Mouse (Mus musculus) heart, embryonic 14.5 days (tissue): ENCODE results near the gene Hsd17b14. TPM values are rescaled to one million over a fixed set of nuclear protein-coding genes. Genes with fewer than 3 reads are reported as not detected.

Experiments used
- ATAC-seq: fragments of 200-750 bp; cut with Nextera tagmentation; 2 replicates; pipeline ENCODE4 v1.8.0; 2017; ENCODE audit warnings: low read depth, moderate TSS enrichment; ENCODE audit not compliant: insufficient number of reproducible peaks, insufficient read depth, low FRiP score
- H3K27ac ChIP-seq, 2 experiments: fragments of 200-500 bp in 1 of 2; fragments of 300-500 bp in 1 of 2; sonication (generic) in 1 of 2; replicated peaks in 1 of 2; 2 replicates each; pipeline ENCODE4 v1.5.1; 2012 to 2014; ENCODE audit warnings: low read depth in 2 of 2, low read length in 2 of 2, control low read depth in 1 of 2, mild to moderate bottlenecking in 1 of 2, mixed read lengths in 1 of 2; ENCODE audit not compliant: control insufficient read depth in 1 of 2, insufficient read depth in 1 of 2
- H3K27me3 ChIP-seq: fragments of 300-500 bp; sonication (generic); 2 replicates; pipeline ENCODE4 v1.6.1; 2014; ENCODE audit warnings: mild to moderate bottlenecking, low read length, control low read depth; ENCODE audit not compliant: control insufficient read depth, insufficient read depth
- H3K36me3 ChIP-seq: fragments of 300-500 bp; sonication (generic); 2 replicates; pipeline ENCODE4 v1.6.1; 2014; ENCODE audit warnings: mild to moderate bottlenecking, control low read depth, low read length, mixed read lengths; ENCODE audit not compliant: control insufficient read depth, insufficient read depth
- H3K4me1 ChIP-seq, 2 experiments: fragments of 200-500 bp in 1 of 2; fragments of 300-500 bp in 1 of 2; sonication (generic) in 1 of 2; 2 replicates each; pipeline ENCODE4 v1.6.1; 2012 to 2014; ENCODE audit warnings: low read length in 2 of 2, control low read depth in 1 of 2, mixed read lengths in 1 of 2; ENCODE audit not compliant: control insufficient read depth in 2 of 2, insufficient read depth in 2 of 2
- H3K4me2 ChIP-seq: fragments of 300-500 bp; sonication (generic); 2 replicates; pipeline ENCODE4 v1.6.1; 2014; ENCODE audit warnings: mild to moderate bottlenecking, low read length
- H3K4me3 ChIP-seq, 2 experiments: fragments of 200-500 bp in 1 of 2; fragments of 300-500 bp in 1 of 2; sonication (generic) in 1 of 2; 2 replicates each; pipeline ENCODE4 v1.5.1; 2012 to 2014; ENCODE audit warnings: low read length in 2 of 2, mild to moderate bottlenecking in 2 of 2, control low read depth in 1 of 2, low read depth in 1 of 2, moderate library complexity in 1 of 2; ENCODE audit not compliant: control insufficient read depth in 1 of 2, insufficient read depth in 1 of 2
- H3K9ac ChIP-seq: fragments of 300-500 bp; sonication (generic); 2 replicates; pipeline ENCODE4 v1.6.1; 2014; ENCODE audit warnings: mild to moderate bottlenecking, low read length
- H3K9me3 ChIP-seq: fragments of 300-500 bp; sonication (generic); 2 replicates; pipeline ENCODE4 v1.6.1; 2016; ENCODE audit warnings: low read length, control low read depth; ENCODE audit not compliant: control insufficient read depth
- WGBS: fragments of 180-500 bp; shearing (Covaris S2); extraction: QIAGEN DNeasy Blood & Tissue Kit; methylation state at CpG from one replicate; pipeline ENCODE4 v1.1.7; 2014; 5-methylcytosine and 5-hydroxymethylcytosine counted together
- polyA plus RNA-seq: library from polyadenylated mRNA; unstranded; fragments of >200 nt; fragmentation: Nextera tagmentation; extraction: Ambion mirVana; gene quantifications from 2 replicates; pipeline ENCODE4 v1.2.1, GENCODE M21; 2014

Hsd17b14 gene
- polyA plus RNA-seq, 1 experiment from 2014 or later: 0.26 TPM

- Histone ChIP-seq H3K4me2 (no peak overlapping the region), H3K4me1 (no peaks in the 10 kb centered on the region; a peak in 1 of 4 replicates), H3K4me3 (no peak overlapping the region), H3K27ac (no peak overlapping the region), H3K9me3 (no peaks in the 10 kb centered on the region), H3K36me3 (no peaks in the 10 kb centered on the region), H3K9ac (no peak overlapping the region), H3K27me3 (no peaks in the 10 kb centered on the region)
- 72% methylated on average over 10 of the region's 11 CpGs for WGBS
- no peak for ATAC-seq
Observed at GRCm38 (mm10) chr7:45550821-45551511, 3.7 kb upstream of the Hsd17b14 start.

- ATAC-seq: no peak
- H3K27me3 ChIP-seq: no peaks in the 10 kb centered on the region
- H3K36me3 ChIP-seq: no peaks in the 10 kb centered on the region
- H3K4me2 ChIP-seq: no peak overlapping the region
- no peak overlapping the region for H3K4me3 ChIP-seq
- H3K9ac ChIP-seq: no peak overlapping the region
- 82% methylated on average over 8 of the region's 8 CpGs for WGBS
- H3K9me3 ChIP-seq: no peaks in the 10 kb centered on the region
- H3K4me1 ChIP-seq: no peaks in the 10 kb centered on the region; a peak in 1 of 4 replicates
- H3K27ac ChIP-seq: no peak overlapping the region
Observed at GRCm38 (mm10) chr7:45551512-45551883, 3.2 kb upstream of the Hsd17b14 start.

GRCm38 (mm10) chr7:45553519-45553918 lies 1.2 kb upstream of the Hsd17b14 start:
- ATAC-seq: no peak; the same call in 1 of the 2 replicates
- Histone ChIP-seq H3K4me3 (no peak overlapping the region), H3K27me3 (no peaks in the 10 kb centered on the region), H3K36me3 (no peaks in the 10 kb centered on the region), H3K9me3 (no peaks in the 10 kb centered on the region), H3K27ac (no peak overlapping the region), H3K9ac (no peak overlapping the region), H3K4me1 (no peaks in the 10 kb centered on the region; a peak in 1 of 4 replicates), H3K4me2 (no peak overlapping the region)
- 53% methylated on average over 8 of the region's 8 CpGs for WGBS

- no peak for ATAC-seq
- Histone ChIP-seq H3K27ac (no peak overlapping the region), H3K36me3 (no peaks in the 10 kb centered on the region), H3K4me1 (no peaks in the 10 kb centered on the region; a peak in 1 of 4 replicates), H3K9ac (no peak overlapping the region), H3K27me3 (no peaks in the 10 kb centered on the region), H3K4me3 (no peak overlapping the region), H3K9me3 (no peaks in the 10 kb centered on the region), H3K4me2 (no peak overlapping the region)
- 94% methylated on average over 2 of the region's 2 CpGs for WGBS
Observed at GRCm38 (mm10) chr7:45553990-45554389, 703 bp upstream of the Hsd17b14 start.

- H3K4me1 ChIP-seq: no peaks in the 10 kb centered on the region; a peak in 1 of 4 replicates
- no peaks in the 10 kb centered on the region for H3K9me3 ChIP-seq
- no peak overlapping the region for H3K27ac ChIP-seq
- no peak overlapping the region for H3K9ac ChIP-seq
- ATAC-seq: no peak
- no peak overlapping the region for H3K4me2 ChIP-seq
- no peaks in the 10 kb centered on the region for H3K36me3 ChIP-seq
- no peaks in the 10 kb centered on the region for H3K27me3 ChIP-seq
- 22% methylated on average over 8 of the region's 8 CpGs for WGBS
- H3K4me3 ChIP-seq: no peak overlapping the region
Observed at GRCm38 (mm10) chr7:45555787-45556186, 1.1 kb downstream of the Hsd17b14 start.

- Histone ChIP-seq H3K4me2 (no peak overlapping the region), H3K9ac (no peak overlapping the region), H3K36me3 (no peaks in the 10 kb centered on the region), H3K4me3 (no peak overlapping the region), H3K27ac (no peak overlapping the region), H3K9me3 (no peaks in the 10 kb centered on the region), H3K27me3 (no peaks in the 10 kb centered on the region), H3K4me1 (peaks cover 4 to 8% of the 10 kb centered on the region in 2 experiments; a peak in 2 of 4 replicates)
- ATAC-seq: no peak
- 38% methylated on average over 6 of the region's 6 CpGs for WGBS
Observed at GRCm38 (mm10) chr7:45558907-45559306, 4.2 kb downstream of the Hsd17b14 start.

GRCm38 (mm10) chr7:45560241-45560640 lies 5.5 kb downstream of the Hsd17b14 start:
- H3K9ac ChIP-seq: no peak overlapping the region
- H3K36me3 ChIP-seq: no peaks in the 10 kb centered on the region
- no peak overlapping the region for H3K4me3 ChIP-seq
- no peaks in the 10 kb centered on the region for H3K9me3 ChIP-seq
- no peak for ATAC-seq
- no peak overlapping the region for H3K4me2 ChIP-seq
- H3K4me1 ChIP-seq: peaks cover 4 to 8% of the 10 kb centered on the region in 2 experiments; a peak in 2 of 4 replicates
- 83% methylated on average over 7 of the region's 7 CpGs for WGBS
- H3K27me3 ChIP-seq: no peaks in the 10 kb centered on the region
- no peak overlapping the region for H3K27ac ChIP-seq
